Mouse (Mus musculus) stomach, embryonic 14.5 days (tissue): Measurements from ENCODE around the gene Crybg1. TPM values are rescaled to one million over a fixed set of nuclear protein-coding genes. Genes with fewer than 3 reads are reported as not detected.

Source experiments
- ATAC-seq: fragments of 200-750 bp; cut with Nextera tagmentation; 2 replicates; pipeline ENCODE4 v1.8.0; 2017; ENCODE audit warnings: low read depth, moderate TSS enrichment; ENCODE audit not compliant: insufficient number of reproducible peaks, insufficient read depth, low FRiP score
- H3K27ac ChIP-seq: fragments of 300-500 bp; sonication (generic); 2 replicates; pipeline ENCODE4 v1.5.1; 2014; ENCODE audit warnings: mild to moderate bottlenecking, low read length, moderate library complexity, mixed read lengths
- H3K27me3 ChIP-seq: fragments of 300-500 bp; sonication (generic); 2 replicates; pipeline ENCODE4 v1.6.1; 2014; ENCODE audit warnings: low read length, control low read depth, mixed read lengths; ENCODE audit not compliant: control insufficient read depth, insufficient read depth
- H3K36me3 ChIP-seq: fragments of 300-500 bp; sonication (generic); 2 replicates; pipeline ENCODE4 v1.6.1; 2014; ENCODE audit warnings: mild to moderate bottlenecking, control low read depth, low read length, moderate library complexity, mixed read lengths; ENCODE audit not compliant: control insufficient read depth, insufficient read depth
- H3K4me1 ChIP-seq: fragments of 300-500 bp; sonication (generic); 2 replicates; pipeline ENCODE4 v1.6.1; 2014; ENCODE audit warnings: low read length, control low read depth, mixed read lengths; ENCODE audit not compliant: control insufficient read depth, insufficient read depth
- H3K4me2 ChIP-seq: fragments of 300-500 bp; sonication (generic); replicated peaks from 2 replicates; pipeline ENCODE4 v1.6.1; 2014; ENCODE audit warnings: low read depth, low read length, control low read depth
- H3K4me3 ChIP-seq: fragments of 300-500 bp; sonication (generic); 2 replicates; pipeline ENCODE4 v1.5.1; 2014; ENCODE audit warnings: low read depth, low read length, control low read depth
- H3K9ac ChIP-seq: fragments of 300-500 bp; sonication (generic); replicated peaks from 2 replicates; pipeline ENCODE4 v1.6.1; 2014; ENCODE audit warnings: low read depth, mild to moderate bottlenecking, control low read depth, low read length, moderate library complexity, mixed read lengths
- H3K9me3 ChIP-seq: fragments of 300-500 bp; sonication (generic); 2 replicates; pipeline ENCODE4 v1.6.1; 2016; ENCODE audit warnings: low read depth, low read length, control low read depth; ENCODE audit not compliant: control insufficient read depth
- WGBS: fragments of 180-500 bp; shearing (Covaris S2); extraction: QIAGEN DNeasy Blood & Tissue Kit; methylation state at CpG from one replicate; pipeline ENCODE4 v1.1.7; 2014; 5-methylcytosine and 5-hydroxymethylcytosine counted together
- polyA plus RNA-seq: library from polyadenylated mRNA; unstranded; fragments of >200 nt; fragmentation: Nextera tagmentation; extraction: Ambion mirVana; gene quantifications from 2 replicates; pipeline ENCODE4 v1.2.1, GENCODE M21; 2014

The Crybg1 gene
- polyA plus RNA-seq, 1 experiment from 2014 or later = 2.7 TPM

GRCm38 (mm10) chr10:44071095-44071494 is 77.6 kb downstream of the Crybg1 start:
- Histone ChIP-seq H3K4me2 (no peak overlapping the region), H3K27me3 (no peaks in the 10 kb centered on the region), H3K36me3 (no peaks in the 10 kb centered on the region), H3K4me3 (no peak overlapping the region), H3K9ac (no peak overlapping the region), H3K27ac (no peak overlapping the region), H3K9me3 (no peaks in the 10 kb centered on the region), H3K4me1 (no peaks in the 10 kb centered on the region)
- 4% methylated on average over 4 of the region's 4 CpGs for WGBS
- peak; percentile 77; the same call in 1 of the 2 replicates for ATAC-seq

- H3K9ac ChIP-seq = no peak overlapping the region
- H3K36me3 ChIP-seq = no peaks in the 10 kb centered on the region
- H3K4me3 ChIP-seq = no peak overlapping the region
- H3K27me3 ChIP-seq = no peaks in the 10 kb centered on the region
- H3K4me1 ChIP-seq = no peaks in the 10 kb centered on the region
- H3K9me3 ChIP-seq = no peaks in the 10 kb centered on the region
- no peak overlapping the region for H3K4me2 ChIP-seq
- 65% methylated on average over 7 of the region's 7 CpGs for WGBS
- ATAC-seq = no peak
- H3K27ac ChIP-seq = no peak overlapping the region
These were observed 79.5 kb downstream of the Crybg1 start for GRCm38 (mm10) chr10:44069131-44069530.

- ATAC-seq = no peak
- Histone ChIP-seq H3K9me3 (no peaks in the 10 kb centered on the region), H3K27ac (no peak overlapping the region), H3K36me3 (no peaks in the 10 kb centered on the region), H3K4me3 (no peak overlapping the region), H3K27me3 (no peaks in the 10 kb centered on the region), H3K4me2 (no peak overlapping the region), H3K9ac (no peak overlapping the region), H3K4me1 (no peaks in the 10 kb centered on the region)
- 88% methylated on average over 6 of the region's 6 CpGs for WGBS
These were observed 82.7 kb downstream of the Crybg1 start for GRCm38 (mm10) chr10:44065848-44066360.

- H3K27ac ChIP-seq = no peak overlapping the region
- H3K4me1 ChIP-seq = no peaks in the 10 kb centered on the region
- H3K9me3 ChIP-seq = no peaks in the 10 kb centered on the region
- H3K36me3 ChIP-seq = no peaks in the 10 kb centered on the region
- no peak overlapping the region for H3K9ac ChIP-seq
- ATAC-seq = no peak
- WGBS = 91% methylated on average over 4 of the region's 4 CpGs
- H3K4me3 ChIP-seq = no peak overlapping the region
- H3K4me2 ChIP-seq = no peak overlapping the region
- H3K27me3 ChIP-seq = no peaks in the 10 kb centered on the region
These were observed 85.7 kb downstream of the Crybg1 start for GRCm38 (mm10) chr10:44062981-44063380.

GRCm38 (mm10) chr10:44050913-44051312 is 97.7 kb downstream of the Crybg1 start:
- Histone ChIP-seq H3K27me3 (no peaks in the 10 kb centered on the region), H3K36me3 (no peaks in the 10 kb centered on the region), H3K27ac (no peak overlapping the region), H3K4me1 (no peaks in the 10 kb centered on the region), H3K9ac (no peak overlapping the region), H3K4me3 (no peak overlapping the region), H3K9me3 (no peaks in the 10 kb centered on the region), H3K4me2 (no peak overlapping the region)
- no peak for ATAC-seq
- 86% methylated on average over 6 of the region's 6 CpGs for WGBS

GRCm38 (mm10) chr10:44044727-44045126 is 103.9 kb downstream of the Crybg1 start:
- ATAC-seq = no peak
- Histone ChIP-seq H3K27me3 (no peaks in the 10 kb centered on the region), H3K36me3 (no peaks in the 10 kb centered on the region), H3K9ac (no peak overlapping the region), H3K4me2 (no peak overlapping the region), H3K9me3 (no peaks in the 10 kb centered on the region), H3K4me1 (no peaks in the 10 kb centered on the region), H3K4me3 (no peak overlapping the region), H3K27ac (no peak overlapping the region)
- WGBS = 70% methylated on average over 4 of the region's 4 CpGs

GRCm38 (mm10) chr10:44043630-44044029 is 105.0 kb downstream of the Crybg1 start:
- no peak for ATAC-seq
- Histone ChIP-seq H3K4me2 (no peak overlapping the region), H3K4me1 (no peaks in the 10 kb centered on the region)

GRCm38 (mm10) chr10:44039185-44039584 is 109.5 kb downstream of the Crybg1 start:
- no peak overlapping the region for H3K27ac ChIP-seq
- 92% methylated on average over 2 of the region's 2 CpGs for WGBS
- no peaks in the 10 kb centered on the region for H3K9me3 ChIP-seq
- H3K27me3 ChIP-seq = no peaks in the 10 kb centered on the region
- no peak overlapping the region for H3K4me3 ChIP-seq
- no peak overlapping the region for H3K4me2 ChIP-seq
- no peak for ATAC-seq
- no peak overlapping the region for H3K9ac ChIP-seq
- H3K4me1 ChIP-seq = no peaks in the 10 kb centered on the region
- H3K36me3 ChIP-seq = no peaks in the 10 kb centered on the region

More at GRCm38 (mm10) chr10:44043630-44044029, 105.0 kb downstream of the Crybg1 start:
- Histone ChIP-seq H3K9me3 (no peaks in the 10 kb centered on the region), H3K27me3 (no peaks in the 10 kb centered on the region), H3K4me3 (no peak overlapping the region), H3K9ac (no peak overlapping the region), H3K36me3 (no peaks in the 10 kb centered on the region), H3K27ac (no peak overlapping the region)
- 67% methylated on average over 7 of the region's 7 CpGs for WGBS

- Histone ChIP-seq H3K4me3 (no peak overlapping the region), H3K36me3 (no peaks in the 10 kb centered on the region), H3K9me3 (no peaks in the 10 kb centered on the region; the same call in 1 of the 2 replicates), H3K27me3 (no peaks in the 10 kb centered on the region), H3K4me2 (0 out of 2 replicates have a peak overlapping the region, but pooled peaks have one; percentile 16), H3K27ac (no peak overlapping the region), H3K9ac (no peak overlapping the region), H3K4me1 (no peaks in the 10 kb centered on the region)
- 35% methylated on average over 11 of the region's 11 CpGs for WGBS
- ATAC-seq = no peak
These were observed 110.6 kb downstream of the Crybg1 start for GRCm38 (mm10) chr10:44037918-44038544.
